Mouse (Mus musculus): ENCODE results near the gene Trdn.

The Trdn gene

GRCm38 (mm10) chr10:33080254-33080653 is at the start of gene Trdn:
TSS of gene Trdn (plus strand) at chr10:33080554.
- no peak for DNase-seq

GRCm38 (mm10) chr10:33060771-33061170 is 19.6 kb upstream of the Trdn start:
- peak; percentile 4 to 11 for DNase-seq

GRCm38 (mm10) chr10:33065566-33065965 is 14.8 kb upstream of the Trdn start:
- no peak for DNase-seq

- no peak for DNase-seq
These were observed 7.2 kb upstream of the Trdn start for GRCm38 (mm10) chr10:33073126-33073525.

- DNase-seq, result no peak
These were observed 1.9 kb downstream of the Trdn start for GRCm38 (mm10) chr10:33082151-33082844.

- DNase-seq, result no peak
These were observed 2.7 kb downstream of the Trdn start for GRCm38 (mm10) chr10:33082961-33083626.

GRCm38 (mm10) chr10:33083627-33084158 is 3.3 kb downstream of the Trdn start:
- peak in 1 of 2 experiments; percentile 2 for DNase-seq

- DNase-seq, result no peak
These were observed 8.0 kb downstream of the Trdn start for GRCm38 (mm10) chr10:33088403-33088802.

GRCm38 (mm10) chr10:33092400-33092799 is 12.0 kb downstream of the Trdn start:
- no peak for DNase-seq

- DNase-seq, result no peak
These were observed 27.6 kb downstream of the Trdn start for GRCm38 (mm10) chr10:33107942-33108341.

- DNase-seq, result no peak
These were observed 42.7 kb downstream of the Trdn start for GRCm38 (mm10) chr10:33123028-33123427.

GRCm38 (mm10) chr10:33144911-33145310 is 64.6 kb downstream of the Trdn start:
- DNase-seq, result no peak

GRCm38 (mm10) chr10:33179731-33180631 is 99.6 kb downstream of the Trdn start:
- DNase-seq, result peak; percentile 16

GRCm38 (mm10) chr10:33189031-33189430 is 108.7 kb downstream of the Trdn start:
- no peak for DNase-seq

GRCm38 (mm10) chr10:33195919-33196318 is 115.6 kb downstream of the Trdn start:
- no peak for DNase-seq

GRCm38 (mm10) chr10:33198257-33198656 is 117.9 kb downstream of the Trdn start:
- DNase-seq, result no peak

GRCm38 (mm10) chr10:33210411-33210810 is 130.1 kb downstream of the Trdn start:
- no peak for DNase-seq

GRCm38 (mm10) chr10:33253911-33254310 is 173.6 kb downstream of the Trdn start:
- DNase-seq, result no peak

- no peak for DNase-seq
These were observed 175.8 kb downstream of the Trdn start for GRCm38 (mm10) chr10:33256202-33256601.

GRCm38 (mm10) chr10:33304982-33305381 is 224.6 kb downstream of the Trdn start:
- DNase-seq, result peak; percentile 52 to 61

- no peak for DNase-seq
These were observed 272.7 kb downstream of the Trdn start for GRCm38 (mm10) chr10:33353026-33353425.

- no peak for DNase-seq
These were observed 286.2 kb downstream of the Trdn start for GRCm38 (mm10) chr10:33366521-33366920.

- DNase-seq, result peak in 1 of 2 experiments; percentile 1
These were observed 290.2 kb downstream of the Trdn start for GRCm38 (mm10) chr10:33370534-33370933.

All from cerebellum, postnatal 10 days (tissue).